ENCODE assay signal across 27 mouse cellular contexts in the genomic region with DNA sequence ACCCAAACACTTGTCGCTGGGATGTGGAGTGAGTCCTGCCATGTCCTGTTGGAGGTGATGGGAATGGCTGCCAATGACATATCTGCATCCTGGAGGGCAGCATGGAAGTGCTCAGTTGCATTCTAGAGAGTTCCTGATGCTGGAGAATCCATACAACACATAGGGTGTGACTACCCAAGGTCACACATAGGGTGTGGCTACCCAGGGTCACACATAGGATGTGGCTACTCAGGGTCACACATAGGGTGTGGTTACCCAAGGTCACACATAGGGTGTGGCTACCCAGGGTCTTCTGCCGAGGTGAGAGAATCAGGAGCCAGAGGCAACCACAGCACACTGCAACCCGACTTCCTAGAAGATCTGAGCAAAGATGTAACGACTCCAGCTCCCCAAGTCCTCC.
"Had no signal": no experiment of that assay in that cellular context is flagged by ENCODE, and none has a peak within 500 bp of the region (broad histone marks: within the 10 kb centered on the region; RNA-seq: fewer than 3 reads in every experiment).

No protein-coding gene starts in this region.

- H3K27me3 ChIP-seq: heart, embryonic 12.5 days; hindbrain, embryonic 12.5 days; intestine, embryonic 15.5 days; kidney, embryonic 15.5 days; limb, embryonic 13.5 days; limb, embryonic 15.5 days; liver, embryonic 12.5 days had no signal

- H3K4me2 ChIP-seq: heart, embryonic 12.5 days; hindbrain, embryonic 12.5 days; hindbrain, embryonic 14.5 days; intestine, embryonic 15.5 days; kidney, embryonic 15.5 days; limb, embryonic 13.5 days; limb, embryonic 15.5 days; liver, embryonic 12.5 days had no signal

- H3K9me3 ChIP-seq: heart, embryonic 12.5 days; hindbrain, embryonic 10.5 days; hindbrain, embryonic 12.5 days; intestine, embryonic 15.5 days; kidney, embryonic 15.5 days; limb, embryonic 13.5 days; limb, embryonic 15.5 days had no signal

- H3K4me1 ChIP-seq: heart, embryonic 12.5 days; hindbrain, embryonic 10.5 days; hindbrain, embryonic 12.5 days; intestine, embryonic 15.5 days; kidney, embryonic 15.5 days; limb, embryonic 13.5 days; limb, embryonic 15.5 days; liver, embryonic 12.5 days had no signal

- H3K9ac ChIP-seq: heart, embryonic 12.5 days; hindbrain, embryonic 12.5 days; hindbrain, embryonic 14.5 days; intestine, embryonic 15.5 days; kidney, embryonic 15.5 days; limb, embryonic 13.5 days; limb, embryonic 15.5 days; liver, embryonic 12.5 days; liver, embryonic 14.5 days had no signal

- DNase-seq: gastrocnemius, adult 2 months; gastrocnemius, postnatal 10 days; gastrocnemius, postnatal 25 days; heart, adult 2 months; heart, postnatal 10 days; heart, postnatal 4 days; kidney, adult 11 months; kidney, adult 2 months; kidney, adult 9 months; kidney, postnatal 14 days; kidney, postnatal 36 days; layer of hippocampus, adult 9-11 months; layer of hippocampus, postnatal 36 days; left cerebral cortex, postnatal 4 days had no signal

- H3K36me3 ChIP-seq: heart, embryonic 12.5 days; hindbrain, embryonic 10.5 days; hindbrain, embryonic 12.5 days; intestine, embryonic 15.5 days; kidney, embryonic 15.5 days; limb, embryonic 13.5 days; limb, embryonic 15.5 days; liver, embryonic 12.5 days had no signal

- H3K4me3 ChIP-seq: gastrocnemius, adult 2 months; heart, adult 2 months; heart, embryonic 12.5 days; hindbrain, embryonic 10.5 days; hindbrain, embryonic 12.5 days; intestine, embryonic 15.5 days; kidney, embryonic 15.5 days; limb, embryonic 13.5 days; limb, embryonic 15.5 days; liver, embryonic 12.5 days had no signal

- H3K27ac ChIP-seq: gastrocnemius, adult 2 months; heart, adult 2 months; hindbrain, embryonic 10.5 days; hindbrain, embryonic 12.5 days; hindbrain, embryonic 14.5 days; intestine, embryonic 15.5 days; kidney, embryonic 15.5 days; kidney, postnatal 0 days; limb, embryonic 13.5 days; limb, embryonic 15.5 days; liver, embryonic 12.5 days; liver, embryonic 14.5 days had no signal

- ATAC-seq: hindbrain, embryonic 16.5 days; inflammation-experienced regulatory T-cells, adult 6 months; intestine, embryonic 15.5 days; liver, embryonic 12.5 days had no signal
